Mouse (Mus musculus) cerebellum, adult 2 months (tissue): ENCODE data around the gene Sema3e.

ENCODE experiments used
- CTCF ChIP-seq: fragments of 200-500 bp; IDR thresholded peaks from 2 replicates; pipeline ENCODE4 v1.5.1; 2011; ENCODE audit warnings: low read depth, mild to moderate bottlenecking, control low read depth, low read length, moderate library complexity, borderline replicate concordance; ENCODE audit not compliant: insufficient read depth
- POLR2A ChIP-seq: fragments of 200-500 bp; IDR thresholded peaks from 2 replicates; pipeline ENCODE4 v1.6.1; 2011; ENCODE audit warnings: low read length, control low read depth, borderline replicate concordance; ENCODE audit not compliant: insufficient read depth

GRCm38 (mm10) chr5:14089875-14090608 is 65.0 kb downstream of the Sema3e start:
- TF ChIP-seq CTCF (no peak), POLR2A (no peak)
